Mouse (Mus musculus) layer of hippocampus, adult 6 months (tissue): ENCODE results near the gene Azgp1. TPM values are rescaled to one million over a fixed set of nuclear protein-coding genes. Genes with fewer than 3 reads are reported as not detected.

Experiments used
- long read RNA-seq, 2 experiments: library from polyadenylated mRNA; unstranded; transcript quantifications; one replicate each; pipeline ENCODE4 v2.0.0; 2019 to 2020
- polyA plus RNA-seq: library from polyadenylated mRNA; unstranded; fragments of <200 nt; fragmentation: Nextera tagmentation; gene quantifications from 2 replicates; pipeline ENCODE4 v1.2.3, GENCODE M21; 2021

Azgp1 gene
- polyA plus RNA-seq = not detected in 2 replicates
- long read RNA-seq, experiment 1 = 0 reads
- long read RNA-seq, experiment 2 = 0 reads

GRCm38 (mm10) chr5:137981300-137981699 is at the start of gene Azgp1:
Azgp1 (plus strand) TSS chr5:137981520.

GRCm38 (mm10) chr5:137962945-137963344 is 18.4 kb upstream of the Azgp1 start, which contains the start of gene Gjc3:
Gjc3 (minus strand) TSS chr5:137963098.

GRCm38 (mm10) chr5:138020961-138021479 is 39.7 kb downstream of the Azgp1 start, which contains the start of the genes Smok3a and Smok3b:
Smok3a (plus strand) TSS chr5:138021261.
Smok3b (plus strand) TSS chr5:138021429.

Other genes with a start within 250 kb of the Azgp1 start
- 1.1 and 1.4 TPM in 2 replicates for gene Nyap1, start 239.9 kb upstream of the Azgp1 start, polyA plus RNA-seq
- 452 and 506 TPM in 2 replicates for gene Tsc22d4, start 235.8 kb upstream of the Azgp1 start, polyA plus RNA-seq
- 31.0 and 33.0 TPM in 2 replicates for gene Ppp1r35, start 202.7 kb upstream of the Azgp1 start, polyA plus RNA-seq
- gene Mepce, start 193.9 kb upstream of the Azgp1 start, polyA plus RNA-seq = 11.8 and 12.1 TPM in 2 replicates
- 3.1 and 3.5 TPM in 2 replicates for gene Zcwpw1, start 193.7 kb upstream of the Azgp1 start, polyA plus RNA-seq
- gene Pilra, start 145.2 kb upstream of the Azgp1 start, polyA plus RNA-seq = 0.84 and 1.5 TPM in 2 replicates
- not detected in 2 replicates for gene Pilrb1, start 123.4 kb upstream of the Azgp1 start, polyA plus RNA-seq
- not detected in 2 replicates for gene Pilrb2, start 109.7 kb upstream of the Azgp1 start, polyA plus RNA-seq
- not detected in 2 replicates for gene Cyp3a13, start 59.9 kb upstream of the Azgp1 start, polyA plus RNA-seq
- 13.0 and 14.2 TPM in 2 replicates for gene Gjc3, start 18.4 kb upstream of the Azgp1 start, polyA plus RNA-seq
- gene Smok3a, start 39.7 kb downstream of the Azgp1 start, polyA plus RNA-seq = not detected in 2 replicates
- gene Smok3b, start 39.9 kb downstream of the Azgp1 start, polyA plus RNA-seq = not detected in 2 replicates
- not detected in 2 replicates for gene Smok3c, start 71.7 kb downstream of the Azgp1 start, polyA plus RNA-seq
- 8.0 and 10.7 TPM in 2 replicates for gene Zkscan1, start 103.6 kb downstream of the Azgp1 start, polyA plus RNA-seq
- 14.1 and 14.6 TPM in 2 replicates for gene Zscan21, start 135.4 kb downstream of the Azgp1 start, polyA plus RNA-seq
- 4.0 and 6.4 TPM in 2 replicates for gene Zfp113, start 174.2 kb downstream of the Azgp1 start, polyA plus RNA-seq
- 330 and 333 TPM in 2 replicates for gene Cops6, start 179.6 kb downstream of the Azgp1 start, polyA plus RNA-seq
- 3.9 and 4.3 TPM in 2 replicates for gene Ap4m1, start 190.5 kb downstream of the Azgp1 start, polyA plus RNA-seq
- gene Mcm7, start 190.9 kb downstream of the Azgp1 start, polyA plus RNA-seq = 8.4 and 9.6 TPM in 2 replicates
- gene Taf6, start 205.9 kb downstream of the Azgp1 start, polyA plus RNA-seq = 48.3 and 55.9 TPM in 2 replicates
- 12.6 and 20.8 TPM in 2 replicates for gene Cnpy4, start 206.0 kb downstream of the Azgp1 start, polyA plus RNA-seq
- gene Mblac1, start 212.8 kb downstream of the Azgp1 start, polyA plus RNA-seq = 5.3 and 7.4 TPM in 2 replicates
- gene Nxpe5, start 244.4 kb downstream of the Azgp1 start, polyA plus RNA-seq = not detected in 2 replicates